Mouse (Mus musculus): Measurements from ENCODE around the gene Mindy4b-ps.

The Mindy4b-ps gene

GRCm38 (mm10) chr3:58784219-58785092 is 37.7 kb downstream of the Mindy4b-ps start:
- no peak for DNase-seq

DNA sequence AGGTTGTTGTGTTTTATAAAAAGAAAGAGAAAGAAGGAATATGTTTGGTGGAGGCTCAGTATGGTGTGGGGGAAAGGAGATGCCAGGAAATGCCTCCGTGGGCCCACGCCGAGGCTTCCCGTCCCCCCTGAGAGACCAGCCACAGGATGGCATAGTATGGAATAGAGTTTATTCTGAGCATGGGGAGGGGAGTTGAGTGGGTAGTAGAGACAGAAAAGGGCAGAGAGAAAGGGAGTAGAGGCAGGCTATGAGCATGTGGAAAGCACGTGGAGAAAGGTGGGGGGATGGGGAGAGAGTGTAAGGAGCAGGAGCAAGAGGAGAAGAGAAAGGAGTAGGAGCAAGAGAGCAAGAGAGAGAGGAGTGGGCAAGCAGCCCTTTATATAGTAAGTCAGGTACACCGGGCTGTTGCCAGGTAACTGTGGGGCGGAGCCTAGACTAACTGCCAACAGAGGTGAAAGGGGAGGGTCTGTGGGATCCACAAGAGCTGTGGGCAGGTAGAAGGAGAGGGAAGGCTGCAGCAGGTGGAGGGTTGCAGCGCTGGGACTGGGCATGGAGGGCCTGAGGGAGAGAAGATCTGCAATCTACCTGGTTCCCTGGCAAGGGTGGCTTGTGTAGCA is 38.4 kb downstream of the Mindy4b-ps start:
- DNase-seq, result peak; percentile 16

- no peak for DNase-seq
Measured at GRCm38 (mm10) chr3:58756429-58756828, 65.7 kb downstream of the Mindy4b-ps start.

DNA sequence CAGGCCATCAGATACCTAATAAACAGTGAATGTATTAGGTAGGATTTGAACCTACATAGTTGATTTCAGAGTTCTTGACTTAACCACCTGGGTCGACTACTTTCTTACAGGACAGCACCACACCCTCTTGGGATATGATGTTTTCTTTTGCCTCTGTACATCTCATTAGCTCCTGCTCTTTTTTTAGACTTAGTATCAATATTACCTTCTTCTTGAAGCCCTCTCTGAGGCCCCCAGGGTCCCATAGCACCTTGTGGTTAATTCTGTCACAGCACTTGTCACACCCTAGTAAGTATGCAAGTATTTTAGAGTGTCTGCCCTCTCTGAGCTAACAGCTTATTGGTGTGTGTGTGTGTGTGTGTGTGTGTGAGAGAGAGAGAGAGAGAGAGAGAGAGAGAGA is 66.3 kb downstream of the Mindy4b-ps start:
- no peak for DNase-seq

GRCm38 (mm10) chr3:58754361-58754760 is 67.8 kb downstream of the Mindy4b-ps start:
- no peak for DNase-seq

- no peak for DNase-seq
Measured at GRCm38 (mm10) chr3:58751818-58752620, 70.1 kb downstream of the Mindy4b-ps start.

- no peak for DNase-seq
Measured at GRCm38 (mm10) chr3:58748724-58749123, 73.4 kb downstream of the Mindy4b-ps start.

GRCm38 (mm10) chr3:58747924-58748323 is 74.2 kb downstream of the Mindy4b-ps start:
- no peak for DNase-seq

GRCm38 (mm10) chr3:58739536-58739935 is 82.6 kb downstream of the Mindy4b-ps start:
- DNase-seq, result no peak

All from kidney, adult 11 months (tissue).